Mouse (Mus musculus) c-Kit-positive CD71-positive TER-119-negative erythroid progenitor cells, embryonic 14.5 days (primary cell): ENCODE results near the gene Nucb1.
A peak's percentile ranks its signal among the peaks of the same experiment; 100 is the strongest.

ENCODE experiments used
- DNase-seq: peaks from one replicate; pipeline ENCODE4 v3.0.0-alpha.2; 2013; ENCODE audit warnings: low read depth

Nucb1 gene

GRCm38 (mm10) chr7:45461781-45462180 is 48.4 kb downstream of the Nucb1 start:
- no peak for DNase-seq

GRCm38 (mm10) chr7:45461326-45461725 is 48.9 kb downstream of the Nucb1 start:
- DNase-seq, result no peak

- peak; percentile 72 for DNase-seq
Observed at GRCm38 (mm10) chr7:45460860-45461314, 49.3 kb downstream of the Nucb1 start.

GRCm38 (mm10) chr7:45460377-45460776 is 49.8 kb downstream of the Nucb1 start:
- no peak for DNase-seq

- DNase-seq, result peak; percentile 97
Observed at GRCm38 (mm10) chr7:45459564-45460140, 50.6 kb downstream of the Nucb1 start, which contains the start of gene Ftl1. Gene Ftl1 (minus strand): TSS chr7:45459884.

GRCm38 (mm10) chr7:45458748-45459563 is 51.2 kb downstream of the Nucb1 start:
- no peak for DNase-seq

- DNase-seq, result peak; percentile 51
Observed at GRCm38 (mm10) chr7:45457204-45458060, 52.8 kb downstream of the Nucb1 start.

GRCm38 (mm10) chr7:45456721-45457203 is 53.4 kb downstream of the Nucb1 start:
- DNase-seq, result no peak

GRCm38 (mm10) chr7:45455932-45456696 is 54.1 kb downstream of the Nucb1 start:
- DNase-seq, result no peak

GRCm38 (mm10) chr7:45454971-45455370 is 55.2 kb downstream of the Nucb1 start:
- no peak for DNase-seq

- peak; percentile 86 for DNase-seq
Observed at GRCm38 (mm10) chr7:45451344-45451982, 58.7 kb downstream of the Nucb1 start.

- DNase-seq, result no peak
Observed at GRCm38 (mm10) chr7:45449974-45450373, 60.2 kb downstream of the Nucb1 start.

- DNase-seq, result peak; percentile 42
Observed at GRCm38 (mm10) chr7:45447325-45447990, 62.7 kb downstream of the Nucb1 start.

GRCm38 (mm10) chr7:45446589-45446988 is 63.6 kb downstream of the Nucb1 start:
- no peak for DNase-seq

GRCm38 (mm10) chr7:45443526-45444420 is 66.4 kb downstream of the Nucb1 start:
- no peak for DNase-seq
